Mouse (Mus musculus): Measurements from ENCODE around the gene Exph5. TPM values are rescaled to one million over a fixed set of nuclear protein-coding genes. Genes with fewer than 3 reads are reported as not detected.

Exph5 gene
- polyA plus RNA-seq, 1 experiment from 2014 or later, result 0.14 TPM

- Histone ChIP-seq H3K9me3 (ENCODE audit: control insufficient read depth, low read length) (no peaks in the 10 kb centered on the region), H3K27me3 (replicated peaks; ENCODE audit: control insufficient read depth, insufficient read depth, low read length) (no peaks in the 10 kb centered on the region), H3K4me3 (replicated peaks; ENCODE audit: low read length) (no peak overlapping the region), H3K4me1 (replicated peaks; ENCODE audit: control insufficient read depth, insufficient read depth, low read length) (0 out of 2 replicates have a peak, but pooled peaks cover 2% of the 10 kb centered on the region), H3K27ac (ENCODE audit: low read length) (no peak overlapping the region), H3K36me3 (ENCODE audit: control insufficient read depth, insufficient read depth) (no peaks in the 10 kb centered on the region), H3K4me2 (ENCODE audit: low read length) (no peak overlapping the region), H3K9ac (replicated peaks; ENCODE audit: low read depth, low read length) (no peak overlapping the region)
- ATAC-seq, result no peak
- whole genome bisulfite sequencing, result 86% methylated on average over 7 of the region's 7 CpGs
These were observed 88.7 kb downstream of the Exph5 start for GRCm38 (mm10) chr9:53390136-53390535.

- no peak for ATAC-seq
- Histone ChIP-seq H3K4me1 (replicated peaks; ENCODE audit: control insufficient read depth, insufficient read depth, low read length) (peaks cover 6% of the 10 kb centered on the region; the same call in 1 of the 2 replicates), H3K36me3 (ENCODE audit: control insufficient read depth, insufficient read depth) (no peaks in the 10 kb centered on the region), H3K27me3 (replicated peaks; ENCODE audit: control insufficient read depth, insufficient read depth, low read length) (no peaks in the 10 kb centered on the region), H3K27ac (ENCODE audit: low read length) (no peak overlapping the region), H3K4me2 (ENCODE audit: low read length) (no peak overlapping the region), H3K9me3 (ENCODE audit: control insufficient read depth, low read length) (no peaks in the 10 kb centered on the region), H3K9ac (replicated peaks; ENCODE audit: low read depth, low read length) (no peak overlapping the region), H3K4me3 (replicated peaks; ENCODE audit: low read length) (no peak overlapping the region)
- WGBS, result 84% methylated on average over 13 of the region's 13 CpGs
These were observed 96.4 kb downstream of the Exph5 start for GRCm38 (mm10) chr9:53397685-53398387.

- peaks cover 8% of the 10 kb centered on the region; the same call in 1 of the 2 replicates for H3K4me1 ChIP-seq (replicated peaks; ENCODE audit: control insufficient read depth, insufficient read depth, low read length)
- H3K27ac ChIP-seq (ENCODE audit: low read length), result no peak overlapping the region
- whole genome bisulfite sequencing, result 13% methylated on average over 5 of the region's 5 CpGs
- no peak overlapping the region for H3K4me2 ChIP-seq (ENCODE audit: low read length)
- H3K4me3 ChIP-seq (replicated peaks; ENCODE audit: low read length), result no peak overlapping the region
- no peaks in the 10 kb centered on the region for H3K36me3 ChIP-seq (ENCODE audit: control insufficient read depth, insufficient read depth)
- no peak for ATAC-seq
- no peak overlapping the region for H3K9ac ChIP-seq (replicated peaks; ENCODE audit: low read depth, low read length)
- H3K9me3 ChIP-seq (ENCODE audit: control insufficient read depth, low read length), result no peaks in the 10 kb centered on the region
- no peaks in the 10 kb centered on the region for H3K27me3 ChIP-seq (replicated peaks; ENCODE audit: control insufficient read depth, insufficient read depth, low read length)
These were observed 96.9 kb downstream of the Exph5 start for GRCm38 (mm10) chr9:53398388-53398700.

GRCm38 (mm10) chr9:53399537-53399936 is 98.1 kb downstream of the Exph5 start:
- no peak for ATAC-seq
- 95% methylated on average over 8 of the region's 8 CpGs for WGBS
- H3K9me3 ChIP-seq (ENCODE audit: control insufficient read depth, low read length), result no peaks in the 10 kb centered on the region
- no peak overlapping the region for H3K4me2 ChIP-seq (ENCODE audit: low read length)
- no peaks in the 10 kb centered on the region for H3K36me3 ChIP-seq (ENCODE audit: control insufficient read depth, insufficient read depth)
- peaks cover 8% of the 10 kb centered on the region; the same call in 1 of the 2 replicates for H3K4me1 ChIP-seq (replicated peaks; ENCODE audit: control insufficient read depth, insufficient read depth, low read length)
- H3K27me3 ChIP-seq (replicated peaks; ENCODE audit: control insufficient read depth, insufficient read depth, low read length), result no peaks in the 10 kb centered on the region
- H3K4me3 ChIP-seq (replicated peaks; ENCODE audit: low read length), result no peak overlapping the region
- H3K9ac ChIP-seq (replicated peaks; ENCODE audit: low read depth, low read length), result no peak overlapping the region
- no peak overlapping the region for H3K27ac ChIP-seq (ENCODE audit: low read length)

GRCm38 (mm10) chr9:53400696-53401095 is 99.2 kb downstream of the Exph5 start:
- ATAC-seq, result no peak

GRCm38 (mm10) chr9:53401146-53401545 is 99.7 kb downstream of the Exph5 start:
- H3K36me3 ChIP-seq (ENCODE audit: control insufficient read depth, insufficient read depth), result no peaks in the 10 kb centered on the region
- H3K27me3 ChIP-seq (replicated peaks; ENCODE audit: control insufficient read depth, insufficient read depth, low read length), result no peaks in the 10 kb centered on the region
- peaks cover 10% of the 10 kb centered on the region; the same call in 1 of the 2 replicates for H3K4me1 ChIP-seq (replicated peaks; ENCODE audit: control insufficient read depth, insufficient read depth, low read length)
- no peak overlapping the region for H3K9ac ChIP-seq (replicated peaks; ENCODE audit: low read depth, low read length)
- no peak overlapping the region for H3K4me2 ChIP-seq (ENCODE audit: low read length)
- no peak overlapping the region for H3K4me3 ChIP-seq (replicated peaks; ENCODE audit: low read length)
- 91% methylated on average over 8 of the region's 8 CpGs for WGBS
- no peak for ATAC-seq
- H3K9me3 ChIP-seq (ENCODE audit: control insufficient read depth, low read length), result no peaks in the 10 kb centered on the region
- no peak overlapping the region for H3K27ac ChIP-seq (ENCODE audit: low read length)

More at GRCm38 (mm10) chr9:53400696-53401095, 99.2 kb downstream of the Exph5 start:
- H3K4me1 ChIP-seq (replicated peaks; ENCODE audit: control insufficient read depth, insufficient read depth, low read length), result peaks cover 10% of the 10 kb centered on the region; the same call in 1 of the 2 replicates
- H3K4me2 ChIP-seq (ENCODE audit: low read length), result no peak overlapping the region
- H3K9me3 ChIP-seq (ENCODE audit: control insufficient read depth, low read length), result no peaks in the 10 kb centered on the region
- no peaks in the 10 kb centered on the region for H3K36me3 ChIP-seq (ENCODE audit: control insufficient read depth, insufficient read depth)
- H3K4me3 ChIP-seq (replicated peaks; ENCODE audit: low read length), result no peak overlapping the region
- H3K27ac ChIP-seq (ENCODE audit: low read length), result no peak overlapping the region
- no peak overlapping the region for H3K9ac ChIP-seq (replicated peaks; ENCODE audit: low read depth, low read length)
- 85% methylated on average over 4 of the region's 4 CpGs for WGBS
- no peaks in the 10 kb centered on the region for H3K27me3 ChIP-seq (replicated peaks; ENCODE audit: control insufficient read depth, insufficient read depth, low read length)

GRCm38 (mm10) chr9:53402291-53402711 is 100.8 kb downstream of the Exph5 start, which contains the start of gene 4930550C14Rik:
4930550C14Rik (plus strand) TSS chr9:53402325.
- ATAC-seq, result no peak

GRCm38 (mm10) chr9:53402991-53403390 is 101.5 kb downstream of the Exph5 start:
- H3K36me3 ChIP-seq (ENCODE audit: control insufficient read depth, insufficient read depth), result no peaks in the 10 kb centered on the region
- no peak overlapping the region for H3K27ac ChIP-seq (ENCODE audit: low read length)
- no peak for ATAC-seq
- no peak overlapping the region for H3K4me3 ChIP-seq (replicated peaks; ENCODE audit: low read length)
- H3K9me3 ChIP-seq (ENCODE audit: control insufficient read depth, low read length), result no peaks in the 10 kb centered on the region
- H3K4me1 ChIP-seq (replicated peaks; ENCODE audit: control insufficient read depth, insufficient read depth, low read length), result peaks cover 10% of the 10 kb centered on the region; the same call in 1 of the 2 replicates
- 36% methylated on average over 8 of the region's 8 CpGs for WGBS
- no peaks in the 10 kb centered on the region for H3K27me3 ChIP-seq (replicated peaks; ENCODE audit: control insufficient read depth, insufficient read depth, low read length)
- no peak overlapping the region for H3K9ac ChIP-seq (replicated peaks; ENCODE audit: low read depth, low read length)
- no peak overlapping the region; the same call in 1 of the 2 replicates for H3K4me2 ChIP-seq (ENCODE audit: low read length)

More at GRCm38 (mm10) chr9:53402291-53402711, 100.8 kb downstream of the Exph5 start, which contains the start of gene 4930550C14Rik:
- no peak within 1 kb of the TSS for H3K27ac ChIP-seq (ENCODE audit: low read length)
- no peaks in the 10 kb centered on the region for H3K9me3 ChIP-seq (ENCODE audit: control insufficient read depth, low read length)
- no peaks in the 10 kb centered on the region for H3K36me3 ChIP-seq (ENCODE audit: control insufficient read depth, insufficient read depth)
- H3K4me1 ChIP-seq (replicated peaks; ENCODE audit: control insufficient read depth, insufficient read depth, low read length), result peaks cover 10% of the 10 kb centered on the region; the same call in 1 of the 2 replicates
- WGBS, result 7% methylated on average over 11 of the region's 11 CpGs
- no peak within 1 kb of the TSS for H3K4me3 ChIP-seq (replicated peaks; ENCODE audit: low read length)
- peak within 1 kb of the TSS; percentile 20; the same call in 1 of the 2 replicates for H3K4me2 ChIP-seq (ENCODE audit: low read length)
- no peak within 1 kb of the TSS for H3K9ac ChIP-seq (replicated peaks; ENCODE audit: low read depth, low read length)
- H3K27me3 ChIP-seq (replicated peaks; ENCODE audit: control insufficient read depth, insufficient read depth, low read length), result no peaks in the 10 kb centered on the region

GRCm38 (mm10) chr9:53404050-53404752 is 102.7 kb downstream of the Exph5 start:
- WGBS, result 85% methylated on average over 6 of the region's 6 CpGs
- H3K4me3 ChIP-seq (replicated peaks; ENCODE audit: low read length), result no peak overlapping the region
- ATAC-seq, result no peak
- H3K27me3 ChIP-seq (replicated peaks; ENCODE audit: control insufficient read depth, insufficient read depth, low read length), result no peaks in the 10 kb centered on the region
- H3K27ac ChIP-seq (ENCODE audit: low read length), result no peak overlapping the region
- H3K9ac ChIP-seq (replicated peaks; ENCODE audit: low read depth, low read length), result no peak overlapping the region
- no peak overlapping the region for H3K4me2 ChIP-seq (ENCODE audit: low read length)
- H3K36me3 ChIP-seq (ENCODE audit: control insufficient read depth, insufficient read depth), result no peaks in the 10 kb centered on the region
- H3K9me3 ChIP-seq (ENCODE audit: control insufficient read depth, low read length), result no peaks in the 10 kb centered on the region
- H3K4me1 ChIP-seq (replicated peaks; ENCODE audit: control insufficient read depth, insufficient read depth, low read length), result peaks cover 10% of the 10 kb centered on the region; the same call in 1 of the 2 replicates

All from forebrain, embryonic 16.5 days (tissue).